Mouse (Mus musculus) frontal cortex, postnatal 36 days (tissue): Measurements from ENCODE around the gene Foxg1.

Experiments
- DNase-seq, 2 experiments: peaks; one replicate each; pipeline ENCODE4 v3.0.0; 2022; ENCODE audit warnings: low spot score in 2 of 2

Foxg1 gene

GRCm38 (mm10) chr12:49382565-49383520 lies at the start of gene Foxg1:
TSS of gene Foxg1 (plus strand) at chr12:49382660.
- DNase-seq: peak; percentile 74 to 78

- DNase-seq: no peak
These were observed 32.8 kb upstream of the Foxg1 start for GRCm38 (mm10) chr12:49349697-49350096.

- peak in 1 of 2 experiments; percentile 35 for DNase-seq
These were observed 13.5 kb upstream of the Foxg1 start for GRCm38 (mm10) chr12:49368931-49369330.

GRCm38 (mm10) chr12:49372170-49372569 lies 10.3 kb upstream of the Foxg1 start:
- peak in 1 of 2 experiments; percentile 43 for DNase-seq

GRCm38 (mm10) chr12:49373176-49373575 lies 9.3 kb upstream of the Foxg1 start:
- no peak for DNase-seq

- peak in 1 of 2 experiments; percentile 50 for DNase-seq
These were observed 8.4 kb upstream of the Foxg1 start for GRCm38 (mm10) chr12:49373821-49374605.

GRCm38 (mm10) chr12:49374606-49374995 lies 7.9 kb upstream of the Foxg1 start:
- peak in 1 of 2 experiments; percentile 75 for DNase-seq

GRCm38 (mm10) chr12:49375427-49376317 lies 6.8 kb upstream of the Foxg1 start:
- peak in 1 of 2 experiments; percentile 44 for DNase-seq

GRCm38 (mm10) chr12:49376318-49376992 lies 6.0 kb upstream of the Foxg1 start:
- peak in 1 of 2 experiments; percentile 38 for DNase-seq

- DNase-seq: peak; percentile 66 to 68
These were observed 5.0 kb upstream of the Foxg1 start for GRCm38 (mm10) chr12:49377281-49377970.

GRCm38 (mm10) chr12:49378920-49379319 lies 3.5 kb upstream of the Foxg1 start:
- peak in 1 of 2 experiments; percentile 49 for DNase-seq

GRCm38 (mm10) chr12:49379446-49379845 lies 3.0 kb upstream of the Foxg1 start:
- peak in 1 of 2 experiments; percentile 54 for DNase-seq

- DNase-seq: peak in 1 of 2 experiments; percentile 44
These were observed 2.0 kb upstream of the Foxg1 start for GRCm38 (mm10) chr12:49380442-49380841.

- no peak for DNase-seq
These were observed 1.4 kb upstream of the Foxg1 start for GRCm38 (mm10) chr12:49381031-49381525.

GRCm38 (mm10) chr12:49381721-49382365 lies 617 bp upstream of the Foxg1 start:
- DNase-seq: peak in 1 of 2 experiments; percentile 63

GRCm38 (mm10) chr12:49383521-49384133 lies 1.2 kb downstream of the Foxg1 start:
- DNase-seq: peak; percentile 91 to 94

- DNase-seq: peak in 1 of 2 experiments; percentile 37
These were observed 1.9 kb downstream of the Foxg1 start for GRCm38 (mm10) chr12:49384295-49384875.

GRCm38 (mm10) chr12:49384876-49385630 lies 2.6 kb downstream of the Foxg1 start, which contains the start of gene Gm43517:
TSS of gene Gm43517 (plus strand) at chr12:49385174.
- peak in 1 of 2 experiments; percentile 47 for DNase-seq
